Mouse (Mus musculus): ENCODE results near the gene Rpl9.

DNA sequence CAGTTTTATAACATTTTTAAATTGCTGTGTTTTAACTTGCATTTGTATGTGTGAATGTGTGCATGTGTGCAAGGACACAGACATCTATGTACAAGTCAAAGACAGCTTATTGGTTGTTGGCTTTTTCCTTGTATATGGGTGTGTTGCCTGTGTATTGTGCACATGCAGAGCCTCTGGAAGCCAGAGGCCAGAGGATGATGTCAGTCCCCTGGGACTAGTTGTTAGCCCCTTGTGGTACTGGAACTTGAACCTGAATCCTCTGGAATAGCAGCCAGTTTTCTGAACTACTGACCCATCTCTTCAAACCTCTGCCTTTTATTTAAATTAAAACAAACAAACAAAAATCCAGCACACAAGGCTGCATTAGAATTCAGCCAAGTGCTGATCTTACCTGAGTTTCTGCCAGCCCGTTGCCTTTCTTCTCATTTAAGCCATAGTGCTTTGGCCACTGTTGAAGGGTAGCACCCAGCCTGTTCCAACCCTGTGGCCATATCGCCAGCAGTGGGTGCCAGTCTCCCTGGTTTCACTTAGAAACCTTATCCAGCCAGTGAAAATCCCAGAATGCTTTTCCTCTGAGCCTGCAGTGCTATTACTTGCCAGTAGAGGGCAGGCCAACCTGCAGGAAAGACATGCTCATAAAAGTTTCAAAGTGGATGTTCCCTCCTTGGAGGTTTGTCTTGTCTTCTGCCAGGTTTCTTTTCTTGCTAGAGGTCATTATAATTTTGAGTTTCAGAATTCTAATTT, 10.2 kb upstream of the Rpl9 start:
- peak; percentile 99 for TF ChIP-seq CTCF (conservative IDR thresholded peaks at IDR 0.05; ENCODE audit: low read length)
- TF ChIP-seq NANOG (IDR thresholded peaks at IDR 0.05; ENCODE audit: borderline replicate concordance, low read length): no peak
